Mouse (Mus musculus): Measurements from ENCODE around the gene Map7d1. TPM values are rescaled to one million over a fixed set of nuclear protein-coding genes. Genes with fewer than 3 reads are reported as not detected.

Map7d1 gene
- total RNA-seq, 2 experiments from 2014 or later: 56.3 to 63.1 TPM

DNA sequence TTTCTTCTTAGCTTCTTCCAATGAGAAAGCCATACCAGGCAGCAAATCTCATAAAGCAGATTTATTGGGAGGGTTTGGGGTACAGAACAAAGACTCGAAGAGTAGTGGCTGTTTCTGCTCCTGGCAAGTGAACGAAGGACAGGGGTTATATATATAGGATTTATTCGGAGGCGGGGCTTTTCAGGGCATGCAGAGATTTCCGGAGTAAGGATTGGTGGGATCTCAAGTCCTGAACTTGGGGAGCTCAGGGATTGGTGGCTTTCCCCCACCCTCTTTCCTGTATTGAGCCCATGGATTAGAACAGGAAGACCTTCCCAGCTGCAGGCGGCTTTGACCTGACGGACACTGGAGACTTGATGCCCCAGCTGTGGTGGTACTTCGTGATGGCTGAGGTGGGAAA lies 52.1 kb downstream of the Map7d1 start:
- no peak for DNase-seq (ENCODE audit: low spot score in 2 of 2)

DNA sequence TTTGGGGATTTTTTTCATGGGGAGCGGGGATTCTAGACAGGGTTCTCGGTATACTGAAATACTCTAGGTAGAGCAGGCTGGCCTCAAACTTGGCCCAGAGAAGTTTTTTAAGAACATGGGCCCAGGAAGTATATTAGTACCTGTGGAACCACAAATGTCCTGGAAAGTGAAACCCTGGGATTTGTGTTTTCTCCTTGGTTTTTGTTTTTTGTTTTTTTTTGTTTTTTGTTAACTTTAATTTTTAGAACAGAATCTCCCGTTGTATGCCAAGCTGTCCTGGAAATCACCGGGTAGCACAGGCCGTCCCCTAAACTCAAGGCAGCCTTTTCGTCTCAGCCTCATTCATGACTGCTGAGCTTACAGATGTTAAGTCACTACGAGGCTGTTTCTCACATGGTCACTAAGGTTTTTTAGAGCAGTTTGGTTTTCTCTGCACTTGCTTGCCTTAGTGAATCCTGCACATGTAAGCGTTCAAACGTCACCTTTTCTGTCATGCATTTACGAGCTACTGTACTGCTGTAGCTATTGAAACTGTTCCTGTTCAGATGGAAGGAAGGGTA lies 52.7 kb downstream of the Map7d1 start:
- DNase-seq (ENCODE audit: low spot score in 2 of 2): no peak

- peak; percentile 97 for DNase-seq (ENCODE audit: low spot score in 2 of 2)
Measured at GRCm38 (mm10) chr4:126202303-126203181, 53.6 kb downstream of the Map7d1 start, which contains the start of gene Thrap3. Gene Thrap3 (minus strand): TSS chr4:126202760.

- DNase-seq (ENCODE audit: low spot score in 2 of 2): peak in 1 of 2 experiments; percentile 42
Measured at GRCm38 (mm10) chr4:126201514-126202302, 54.4 kb downstream of the Map7d1 start.

DNA sequence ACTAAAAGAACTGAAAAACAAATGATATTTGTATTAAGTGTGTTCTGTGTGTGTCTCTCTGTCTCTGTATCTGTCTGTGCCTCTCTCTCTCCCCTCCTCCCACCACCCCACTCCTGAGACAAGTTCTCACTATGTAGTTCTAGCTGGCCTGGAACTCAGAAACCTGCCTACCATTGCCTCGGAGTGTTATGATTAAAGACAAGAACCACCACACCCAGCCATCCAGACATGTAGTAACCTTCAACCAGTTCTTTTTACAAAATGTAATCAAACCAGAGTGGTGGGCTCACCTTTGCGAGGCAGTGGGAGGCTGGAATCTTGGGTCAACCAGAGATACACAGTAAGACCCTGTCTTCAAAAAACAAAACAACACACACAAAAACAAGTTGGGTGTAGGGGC lies 55.5 kb downstream of the Map7d1 start:
- no peak for DNase-seq (ENCODE audit: low spot score in 2 of 2)

DNA sequence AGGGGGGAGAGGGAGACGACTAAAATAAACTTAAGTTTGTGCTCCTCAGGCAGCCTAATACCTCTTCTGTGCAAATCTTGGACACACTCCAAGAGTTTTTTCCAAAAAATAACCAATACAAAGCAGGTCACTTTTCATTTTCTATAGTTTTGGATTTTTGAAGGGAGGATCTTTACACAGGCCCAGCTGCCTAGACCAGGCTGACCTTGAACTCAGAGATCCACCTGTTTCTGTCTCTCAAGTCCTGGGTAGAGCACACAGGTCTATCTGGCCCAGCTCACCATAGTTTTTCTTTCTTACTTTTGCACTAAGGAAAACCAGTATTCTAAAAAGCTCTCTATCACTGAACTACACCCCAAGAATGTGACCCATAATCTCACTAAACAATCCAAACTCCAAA lies 56.1 kb downstream of the Map7d1 start:
- no peak for DNase-seq (ENCODE audit: low spot score in 2 of 2)

GRCm38 (mm10) chr4:126199556-126199955 lies 56.6 kb downstream of the Map7d1 start:
- no peak for DNase-seq (ENCODE audit: low spot score in 2 of 2)

- DNase-seq (ENCODE audit: low spot score in 2 of 2): no peak
Measured at GRCm38 (mm10) chr4:126197485-126197884, 58.7 kb downstream of the Map7d1 start.

- no peak for DNase-seq (ENCODE audit: low spot score in 2 of 2)
Measured at GRCm38 (mm10) chr4:126194916-126195315, 61.2 kb downstream of the Map7d1 start.

DNA sequence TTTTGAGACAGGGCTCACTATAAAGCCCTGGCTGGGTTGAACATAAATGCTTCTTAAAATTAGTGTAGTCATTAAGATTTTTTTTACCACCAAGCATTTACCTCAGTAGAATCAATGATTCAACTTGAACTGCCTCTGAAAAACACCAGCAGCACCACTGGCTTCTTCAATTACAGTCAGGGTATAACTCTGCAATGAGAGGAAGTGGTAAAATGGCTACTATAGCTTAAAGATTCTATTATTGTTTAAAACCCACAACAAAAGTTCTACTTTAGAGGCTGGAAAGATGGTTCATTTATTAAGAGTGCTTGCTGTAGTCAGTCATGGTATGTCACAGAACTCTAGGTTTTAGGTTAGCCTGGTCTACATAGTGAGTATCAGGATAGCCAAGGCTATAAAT lies 61.9 kb downstream of the Map7d1 start:
- no peak for DNase-seq (ENCODE audit: low spot score in 2 of 2)

DNA sequence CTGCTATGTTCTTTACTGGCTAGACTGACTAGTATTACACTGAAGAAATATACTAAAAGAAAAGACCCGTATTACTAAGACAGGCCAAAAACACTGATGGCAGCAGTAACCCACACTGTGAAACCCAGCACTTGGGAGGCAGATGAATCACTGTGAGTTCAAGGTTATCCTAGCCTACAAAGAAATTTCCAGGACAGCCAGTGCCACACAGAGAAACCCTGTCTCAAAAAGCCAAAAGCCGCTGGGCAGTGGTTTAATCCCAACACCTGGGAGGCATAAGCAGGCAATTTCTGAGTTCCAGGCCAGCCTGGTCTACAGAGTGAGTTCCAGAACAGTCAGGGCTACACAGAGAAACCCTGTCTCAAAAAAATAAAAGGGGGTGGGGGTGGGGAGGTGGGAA lies 65.5 kb downstream of the Map7d1 start:
- DNase-seq (ENCODE audit: low spot score in 2 of 2): peak in 1 of 2 experiments; percentile 38

DNA sequence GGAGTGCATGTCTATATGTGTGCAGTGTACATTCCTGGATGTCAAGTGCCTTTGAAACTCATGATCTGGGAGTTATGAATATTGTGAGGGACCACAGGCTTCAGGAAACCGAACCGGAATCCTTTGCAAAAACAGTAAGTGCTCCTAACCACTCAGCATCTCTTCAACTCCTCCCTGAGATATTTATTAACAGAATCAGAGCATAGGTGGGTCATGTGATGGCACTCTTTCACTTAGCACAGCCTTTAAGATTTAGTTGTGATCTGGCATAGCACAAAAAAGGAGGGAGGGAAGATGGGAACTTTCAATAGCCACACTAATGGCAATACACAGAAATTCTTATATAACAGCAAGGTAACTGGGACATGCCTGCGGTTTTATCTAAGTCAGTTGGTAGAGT lies 69.0 kb downstream of the Map7d1 start:
- no peak for DNase-seq (ENCODE audit: low spot score in 2 of 2)

GRCm38 (mm10) chr4:126183034-126183433 lies 73.1 kb downstream of the Map7d1 start:
- DNase-seq (ENCODE audit: low spot score in 2 of 2): no peak

Other genes starting within 250 kb of the Map7d1 start
- 1 to 10 TPM; 2.3 to 3.0 TPM for gene Csf3r, start 231.8 kb downstream of the Map7d1 start, total RNA-seq (2021)
- 10 to 100 TPM; 85.5 to 99.2 TPM for gene Mrps15, start 209.4 kb downstream of the Map7d1 start, total RNA-seq (2021)
- 10 to 100 TPM in 1 of 2 experiments, 1 to 10 TPM in 1; 7.2 to 10.6 TPM for gene Oscp1, start 197.8 kb downstream of the Map7d1 start, total RNA-seq (2021)
- gene Lsm10, start 159.7 kb downstream of the Map7d1 start, total RNA-seq (2021): 10 to 100 TPM; 18.7 to 25.2 TPM
- 10 to 100 TPM; 63.0 to 77.6 TPM for gene Stk40, start 152.4 kb downstream of the Map7d1 start, total RNA-seq (2021)
- gene Eva1b, start 108.6 kb downstream of the Map7d1 start, total RNA-seq (2021): 10 to 100 TPM; 13.3 to 13.8 TPM
- 1 to 10 TPM; 2.8 to 2.9 TPM for gene Sh3d21, start 92.9 kb downstream of the Map7d1 start, total RNA-seq (2021)
- 100 to 1,000 TPM; 142 to 182 TPM for gene Thrap3, start 53.6 kb downstream of the Map7d1 start, total RNA-seq (2021)
- 10 to 100 TPM; 89.7 to 92.1 TPM for gene Trappc3, start 6.0 kb upstream of the Map7d1 start, total RNA-seq (2021)
- 1 to 10 TPM; 2.6 to 2.8 TPM for gene Col8a2, start 30.4 kb upstream of the Map7d1 start, total RNA-seq (2021)
- gene Adprhl2, start 65.4 kb upstream of the Map7d1 start, total RNA-seq (2021): 10 to 100 TPM; 31.0 to 31.2 TPM
- 1 to 10 TPM; 2.8 to 4.5 TPM for gene Tekt2, start 69.3 kb upstream of the Map7d1 start, total RNA-seq (2021)
- 10 to 100 TPM; 19.6 to 20.3 TPM for gene Ago3, start 173.2 kb upstream of the Map7d1 start, total RNA-seq (2021)
- gene Ago1, start 212.2 kb upstream of the Map7d1 start, total RNA-seq (2021): 10 to 100 TPM; 25.6 to 36.9 TPM